Mouse (Mus musculus): ENCODE measurements around the gene Phf1.
"Not testable (repeated sequence)": the region's sequence is repeated elsewhere in the genome, so short reads cannot be mapped to it uniquely, and the experiment has no call there.

Phf1 gene

GRCm38 (mm10) chr17:26932839-26933398 lies at the start of gene Phf1:
Gene Phf1, plus strand, starts transcription at chr17:26933052.
- peak; percentile 95 for DNase-seq (ENCODE audit: low spot score in 2 of 2)

- no peak for DNase-seq (ENCODE audit: low spot score in 2 of 2)
These were observed 49.3 kb upstream of the Phf1 start for GRCm38 (mm10) chr17:26883585-26883984.

- DNase-seq (ENCODE audit: low spot score in 2 of 2): peak; percentile 80 to 81
These were observed 47.6 kb upstream of the Phf1 start for GRCm38 (mm10) chr17:26884995-26885926.

- peak; percentile 90 to 91 for DNase-seq (ENCODE audit: low spot score in 2 of 2)
These were observed 46.7 kb upstream of the Phf1 start for GRCm38 (mm10) chr17:26886047-26886749.

- DNase-seq (ENCODE audit: low spot score in 2 of 2): no peak
These were observed 44.9 kb upstream of the Phf1 start for GRCm38 (mm10) chr17:26887926-26888325.

GRCm38 (mm10) chr17:26892635-26893375 lies 40.0 kb upstream of the Phf1 start:
- no peak for DNase-seq (ENCODE audit: low spot score in 2 of 2)

- no peak for DNase-seq (ENCODE audit: low spot score in 2 of 2)
These were observed 39.4 kb upstream of the Phf1 start for GRCm38 (mm10) chr17:26893492-26893891.

- DNase-seq (ENCODE audit: low spot score in 2 of 2): peak; percentile 53 to 68
These were observed 38.5 kb upstream of the Phf1 start for GRCm38 (mm10) chr17:26894342-26894741.

GRCm38 (mm10) chr17:26895578-26895977 lies 37.3 kb upstream of the Phf1 start:
- DNase-seq (ENCODE audit: low spot score in 2 of 2): peak; percentile 54 to 68

GRCm38 (mm10) chr17:26900916-26901315 lies 31.9 kb upstream of the Phf1 start:
- DNase-seq (ENCODE audit: low spot score in 2 of 2): no peak

GRCm38 (mm10) chr17:26904320-26904719 lies 28.5 kb upstream of the Phf1 start:
- no peak for DNase-seq (ENCODE audit: low spot score in 2 of 2)

- peak; percentile 53 to 56 for DNase-seq (ENCODE audit: low spot score in 2 of 2)
These were observed 25.3 kb upstream of the Phf1 start for GRCm38 (mm10) chr17:26907506-26907905.

- no peak for DNase-seq (ENCODE audit: low spot score in 2 of 2)
These were observed 17.6 kb upstream of the Phf1 start for GRCm38 (mm10) chr17:26915248-26915647.

GRCm38 (mm10) chr17:26916711-26917482 lies 16.0 kb upstream of the Phf1 start, which contains the start of gene Kifc5b:
Gene Kifc5b, plus strand, starts transcription at chr17:26917091.
- peak; percentile 100 for DNase-seq (ENCODE audit: low spot score in 2 of 2)

GRCm38 (mm10) chr17:26917560-26917959 lies 15.3 kb upstream of the Phf1 start:
- not testable (repeated sequence) for DNase-seq (ENCODE audit: low spot score in 2 of 2)

GRCm38 (mm10) chr17:26918343-26918742 lies 14.5 kb upstream of the Phf1 start:
- DNase-seq (ENCODE audit: low spot score in 2 of 2): no peak

- not testable (repeated sequence) for DNase-seq (ENCODE audit: low spot score in 2 of 2)
These were observed 13.3 kb upstream of the Phf1 start for GRCm38 (mm10) chr17:26919516-26919915.

GRCm38 (mm10) chr17:26922368-26922767 lies 10.5 kb upstream of the Phf1 start:
- DNase-seq (ENCODE audit: low spot score in 2 of 2): not testable (repeated sequence)

- DNase-seq (ENCODE audit: low spot score in 2 of 2): not testable (repeated sequence)
These were observed 7.4 kb upstream of the Phf1 start for GRCm38 (mm10) chr17:26925414-26925813.

- DNase-seq (ENCODE audit: low spot score in 2 of 2): peak; percentile 71 to 72
These were observed 1.1 kb upstream of the Phf1 start for GRCm38 (mm10) chr17:26931795-26932194.

- DNase-seq (ENCODE audit: low spot score in 2 of 2): peak in 1 of 2 experiments; percentile 41
These were observed 567 bp downstream of the Phf1 start for GRCm38 (mm10) chr17:26933419-26933818.

Data from right cerebral cortex, postnatal 10 days (tissue).